Mouse (Mus musculus) liver, embryonic 14.5 days (tissue): ENCODE measurements around the gene Arhgef19.

Experiments
- CTCF ChIP-seq: IDR thresholded peaks from 2 replicates; pipeline ENCODE4 v1.5.1; 2016; ENCODE audit warnings: antibody characterized with exemption, low read depth, control low read depth
- EP300 ChIP-seq: IDR thresholded peaks from 2 replicates; pipeline ENCODE4 v1.6.1; 2016; ENCODE audit warnings: antibody characterized with exemption, low read depth

- TF ChIP-seq CTCF, result no peak
- TF ChIP-seq EP300, result no peak
Observed at GRCm38 (mm10) chr4:141291571-141292375, 52.5 kb downstream of the Arhgef19 start.
